Mouse (Mus musculus) frontal cortex, postnatal 14 days (tissue): ENCODE measurements around the gene Zdhhc14.

Experiments
- DNase-seq, 2 experiments: peaks; one replicate each; pipeline ENCODE4 v3.0.0; 2022; ENCODE audit warnings: low spot score in 2 of 2

The Zdhhc14 gene

DNA sequence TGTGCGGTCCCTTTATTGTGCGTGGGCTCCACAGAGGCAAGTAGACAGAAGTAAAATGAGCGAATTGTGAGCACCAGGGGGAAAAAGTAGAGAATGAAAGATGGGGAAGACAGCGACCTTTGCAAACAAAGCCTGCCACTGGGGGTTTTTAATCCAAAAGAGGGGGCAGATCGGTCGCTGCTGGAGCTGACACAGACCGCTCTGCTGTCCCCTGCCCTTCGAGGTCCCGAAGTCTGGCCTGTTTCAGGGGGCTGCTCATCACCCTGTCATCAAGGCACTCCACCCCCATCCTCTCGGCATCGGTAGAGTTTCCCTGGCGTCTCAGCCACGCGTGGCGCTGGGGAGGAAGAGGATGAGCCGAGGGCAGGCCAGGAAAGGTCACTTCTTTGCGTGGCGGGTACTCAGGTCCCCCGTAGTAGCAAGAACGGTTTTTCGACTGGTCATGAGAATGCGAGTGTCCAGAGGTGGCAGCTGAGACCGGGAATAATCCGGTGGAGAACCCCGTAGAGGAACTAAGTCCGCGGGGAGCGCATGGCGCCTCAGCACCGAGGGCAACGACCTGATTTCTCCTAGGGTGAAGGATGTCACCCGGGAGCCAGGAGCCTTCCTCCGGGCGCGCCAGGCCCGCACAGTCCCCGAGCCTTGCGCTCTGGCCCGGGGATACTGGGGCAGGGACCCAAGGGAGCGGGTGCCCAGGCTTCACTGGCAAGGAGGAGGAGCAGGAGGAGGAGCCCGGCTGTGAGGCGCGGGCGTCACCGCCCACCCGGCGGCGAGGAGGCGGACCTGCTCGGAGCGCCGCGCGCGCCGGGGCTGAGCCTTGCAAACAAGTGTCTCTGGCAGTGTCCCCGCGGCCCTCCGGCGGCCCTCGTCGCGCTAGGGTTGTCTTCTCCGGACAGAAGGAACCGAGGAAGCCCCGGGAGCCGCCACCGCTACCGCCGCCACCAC is at the start of gene Zdhhc14:
Gene Zdhhc14 (plus strand): TSS at position 757 of the 945 bp plus-strand sequence.
- DNase-seq: peak; percentile 82 to 87

GRCm38 (mm10) chr17:5443260-5443659 is 49.1 kb upstream of the Zdhhc14 start:
- no peak for DNase-seq

GRCm38 (mm10) chr17:5443751-5444150 is 48.6 kb upstream of the Zdhhc14 start:
- no peak for DNase-seq

GRCm38 (mm10) chr17:5453657-5454056 is 38.7 kb upstream of the Zdhhc14 start:
- no peak for DNase-seq

GRCm38 (mm10) chr17:5463912-5464311 is 28.4 kb upstream of the Zdhhc14 start:
- no peak for DNase-seq

GRCm38 (mm10) chr17:5466736-5467135 is 25.6 kb upstream of the Zdhhc14 start:
- DNase-seq: no peak

DNA sequence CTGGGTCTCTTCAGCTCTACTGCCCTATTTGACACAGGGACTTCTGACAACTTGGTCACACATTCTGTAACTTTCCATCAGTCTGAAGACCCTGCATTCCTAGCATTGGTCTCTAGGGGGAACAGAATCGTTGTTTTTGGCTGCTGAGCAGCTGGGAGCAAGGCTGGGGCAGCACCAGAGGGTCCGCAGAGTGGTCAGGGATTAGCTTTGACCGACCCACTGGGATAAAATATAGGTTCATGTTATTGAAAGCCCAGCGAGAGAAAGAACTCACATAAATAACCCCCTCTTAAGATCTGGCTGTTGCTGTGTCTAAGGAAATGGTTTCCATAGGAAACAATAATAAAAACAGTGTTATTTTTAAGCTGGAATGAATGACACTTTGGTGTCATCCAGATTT is 25.2 kb upstream of the Zdhhc14 start:
- no peak for DNase-seq

DNA sequence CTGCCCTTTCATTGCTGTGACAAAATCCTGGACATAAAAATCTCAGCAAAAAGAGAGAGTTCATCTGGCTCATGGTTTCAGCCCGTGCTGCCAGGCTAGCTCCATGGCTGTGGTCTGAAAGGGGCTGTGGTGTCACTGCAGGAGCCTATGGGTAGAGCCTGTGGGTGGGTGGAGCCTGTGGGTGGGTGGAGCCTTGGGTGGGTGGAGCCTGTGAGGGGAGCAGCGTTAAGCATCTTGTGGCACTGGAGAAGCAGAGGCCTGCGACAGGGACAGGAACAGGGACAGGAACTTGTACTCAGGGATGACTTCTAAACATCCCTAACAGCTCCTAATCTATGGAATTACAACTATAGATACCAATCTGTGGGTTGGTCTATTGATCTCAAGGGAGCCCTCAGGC is 20.1 kb upstream of the Zdhhc14 start:
- no peak for DNase-seq

- DNase-seq: no peak
Observed at GRCm38 (mm10) chr17:5475960-5476725, 16.2 kb upstream of the Zdhhc14 start.

DNA sequence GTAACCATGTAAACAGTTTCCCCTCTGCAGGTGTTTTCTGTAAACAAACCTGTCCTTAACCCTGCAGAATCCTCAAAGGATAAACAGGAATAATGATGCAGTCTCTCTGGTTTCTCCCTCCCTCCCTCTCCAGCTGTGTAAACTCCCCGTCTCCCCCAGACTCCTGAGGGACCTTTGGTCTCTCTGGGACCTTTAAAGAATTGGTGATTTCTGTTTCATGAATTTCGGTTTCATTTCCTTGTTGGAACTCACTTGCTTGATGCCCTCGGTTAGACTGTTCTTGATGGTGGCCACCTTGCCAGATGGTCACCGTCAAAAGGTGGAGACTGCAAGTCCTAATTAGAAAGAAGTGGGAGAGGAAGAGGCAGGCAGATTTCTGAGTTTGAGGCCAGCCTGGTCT is 8.9 kb upstream of the Zdhhc14 start:
- DNase-seq: no peak

DNA sequence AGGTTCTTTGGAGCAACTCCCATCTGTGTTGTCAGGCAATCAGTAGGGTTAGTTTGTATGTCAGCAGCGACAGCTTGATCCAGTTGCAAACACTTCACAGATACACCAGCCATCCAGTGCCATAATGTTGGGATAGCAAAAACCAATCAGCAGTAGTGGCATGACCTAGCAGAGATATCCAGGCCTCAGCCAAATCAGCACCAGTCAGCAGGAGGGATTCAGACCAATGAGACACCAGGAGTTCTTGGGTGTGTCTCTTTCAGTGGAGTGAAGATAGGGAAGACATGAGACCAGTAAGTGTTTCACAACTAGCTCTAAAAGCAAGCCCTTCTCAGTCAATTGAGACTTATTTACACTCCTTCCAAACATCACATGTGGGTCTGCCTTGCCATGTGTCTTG is 7.7 kb upstream of the Zdhhc14 start:
- DNase-seq: no peak

DNA sequence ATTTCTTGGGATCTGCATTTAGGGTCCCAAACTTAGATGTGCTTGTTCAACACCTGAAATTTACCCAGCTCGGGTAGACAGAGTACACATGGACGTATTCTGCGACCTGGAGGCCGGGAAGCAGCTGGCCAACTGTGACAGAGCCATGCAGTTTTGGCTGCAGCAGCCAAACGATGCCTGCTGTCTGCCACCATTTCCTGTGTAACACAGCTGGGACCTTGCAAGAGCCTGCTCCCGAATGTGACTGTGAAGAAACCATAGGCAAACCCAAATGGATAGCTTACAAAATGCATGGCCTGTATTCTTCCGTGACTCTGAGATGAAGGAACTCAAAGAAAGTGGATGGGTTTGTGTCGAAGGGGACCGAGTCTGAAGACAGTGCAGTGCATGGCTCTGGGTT is 4.2 kb upstream of the Zdhhc14 start:
- DNase-seq: no peak

DNA sequence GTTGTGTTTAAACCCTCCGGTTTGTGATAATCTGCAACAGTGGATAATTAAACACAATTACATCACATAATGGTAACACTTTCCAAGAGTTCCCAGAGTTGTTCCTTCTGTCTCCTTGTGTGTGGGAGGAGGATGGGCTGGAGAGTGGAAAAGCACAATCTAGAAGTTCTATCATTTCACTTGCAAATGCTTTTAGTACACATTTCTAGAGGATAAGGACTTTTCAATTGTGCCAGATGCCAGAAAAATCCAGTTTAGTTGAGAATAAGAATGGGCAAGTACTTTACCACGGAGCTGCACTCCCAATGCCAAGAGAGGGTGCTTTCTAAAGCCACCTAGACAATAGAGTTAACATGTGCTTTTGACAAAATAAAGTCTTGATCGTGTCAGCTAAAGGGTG is 2.0 kb upstream of the Zdhhc14 start:
- no peak for DNase-seq

DNA sequence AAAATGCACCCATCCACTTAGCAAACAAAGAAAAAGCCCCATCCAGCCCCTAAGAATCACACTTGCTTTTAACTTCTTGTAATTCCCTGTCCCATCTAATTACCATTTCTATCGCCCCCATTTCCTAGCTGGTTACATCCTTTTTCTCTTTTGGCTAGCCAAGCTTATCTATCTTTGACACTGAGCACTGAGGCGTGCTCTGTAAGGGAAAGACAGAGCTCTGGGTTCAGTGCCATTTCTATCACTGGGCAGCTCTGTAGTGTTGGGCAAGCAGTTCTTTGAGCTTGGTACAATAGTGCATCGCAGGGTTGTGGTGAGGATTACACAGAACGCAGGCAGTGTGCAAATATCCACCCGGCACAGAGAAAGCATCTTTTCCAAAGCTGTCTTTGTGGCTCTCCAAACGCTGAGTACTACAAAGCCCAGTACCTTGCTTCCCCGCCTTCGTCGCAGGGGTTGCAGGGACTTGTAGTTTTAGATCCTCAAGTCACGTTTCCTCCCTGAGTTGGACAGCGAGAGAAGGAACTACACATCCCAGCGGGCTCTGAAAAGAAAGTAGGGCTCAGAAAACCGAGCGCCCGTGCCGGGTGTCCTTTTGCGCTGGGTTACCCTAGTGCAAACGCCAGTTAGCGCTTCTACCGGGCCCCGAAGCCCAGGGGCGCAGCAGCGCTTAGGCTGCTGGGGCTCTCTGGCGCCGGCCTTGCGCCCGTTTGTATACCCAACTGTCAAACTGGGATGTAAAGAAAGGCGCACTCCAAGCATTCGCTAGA is 1.1 kb upstream of the Zdhhc14 start:
- DNase-seq: peak; percentile 87 to 91

- peak in 1 of 2 experiments; percentile 53 for DNase-seq
Observed at GRCm38 (mm10) chr17:5492746-5493160, 396 bp downstream of the Zdhhc14 start.

- peak in 1 of 2 experiments; percentile 33 for DNase-seq
Observed at GRCm38 (mm10) chr17:5493161-5493771, 909 bp downstream of the Zdhhc14 start.

DNA sequence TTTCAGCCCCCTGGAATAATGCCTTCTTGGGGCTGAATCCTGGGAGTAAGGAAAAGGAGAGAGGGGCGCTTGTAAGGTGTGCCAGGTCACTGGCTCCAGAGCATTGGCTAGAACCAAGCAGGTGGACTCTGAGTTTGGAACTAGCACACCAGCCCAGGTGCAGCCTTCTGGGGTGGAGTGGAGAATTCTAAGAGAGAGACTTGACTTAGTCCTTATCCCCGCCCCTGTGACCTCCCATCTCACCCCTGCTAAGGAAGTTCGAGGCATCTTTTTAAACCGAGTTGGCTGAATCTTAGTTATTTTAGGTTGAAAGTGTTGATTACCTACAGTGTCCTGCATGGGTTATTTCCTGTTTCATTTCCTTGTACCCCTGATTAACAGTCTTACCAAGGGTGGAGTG is 1.5 kb downstream of the Zdhhc14 start:
- DNase-seq: no peak

DNA sequence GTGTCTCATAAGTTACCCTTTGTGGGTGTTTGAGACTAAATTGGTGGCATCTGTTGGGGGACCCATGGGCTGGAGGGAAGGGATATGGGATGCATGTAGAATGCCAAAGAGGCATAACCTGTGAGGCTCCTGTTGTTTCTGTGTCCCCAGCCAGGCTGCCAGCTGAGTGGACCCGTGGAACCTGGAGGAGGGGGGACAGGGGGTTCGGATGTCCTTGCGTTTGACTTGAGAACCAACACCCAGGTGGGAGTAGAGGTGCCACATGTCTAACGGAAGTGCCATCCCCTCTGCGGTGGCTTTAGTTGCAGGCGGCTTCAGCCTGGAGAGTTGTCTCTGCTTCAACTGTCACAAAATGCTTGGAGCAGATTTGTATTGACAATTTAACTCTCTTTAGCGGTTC is 2.5 kb downstream of the Zdhhc14 start:
- DNase-seq: no peak

GRCm38 (mm10) chr17:5497695-5498094 is 5.3 kb downstream of the Zdhhc14 start:
- no peak for DNase-seq

GRCm38 (mm10) chr17:5498996-5499395 is 6.6 kb downstream of the Zdhhc14 start:
- no peak for DNase-seq

DNA sequence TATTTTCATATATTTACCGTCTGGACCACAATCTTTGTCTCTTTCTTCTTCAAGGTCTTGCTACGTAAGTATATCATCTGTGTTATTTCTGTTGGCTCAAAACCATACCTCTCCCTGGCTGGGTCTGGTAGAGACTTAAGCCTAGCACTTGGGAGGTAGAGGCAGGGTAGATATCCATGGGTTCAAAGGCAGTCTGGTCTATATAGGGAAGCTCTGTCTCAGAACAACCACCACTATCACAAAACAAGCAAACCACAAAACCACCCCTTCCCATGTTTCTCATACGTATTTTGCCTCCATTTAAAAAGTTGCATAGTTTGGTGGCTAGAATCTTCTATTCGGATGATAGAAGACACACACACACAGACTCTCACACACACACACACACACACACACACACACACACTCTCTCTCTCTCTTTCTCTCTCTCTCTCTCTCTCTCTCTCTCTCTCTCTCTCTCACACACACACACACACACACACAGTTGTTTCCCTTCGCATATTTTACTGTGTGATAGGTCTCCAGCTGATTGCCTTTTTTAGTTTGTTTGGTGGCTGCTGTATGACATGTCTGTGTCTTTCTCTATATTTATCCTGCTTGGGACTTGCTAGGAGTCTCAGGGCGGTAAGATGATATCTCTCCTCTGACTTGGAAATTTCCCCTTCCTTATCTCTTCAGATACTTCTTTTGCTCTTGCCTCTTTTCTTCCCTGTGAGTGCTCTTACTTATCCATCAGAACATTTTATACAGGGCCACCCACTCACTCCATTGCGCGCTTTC is 11.8 kb downstream of the Zdhhc14 start:
- DNase-seq: no peak
